Mouse (Mus musculus) spleen, adult 2 months (tissue): ENCODE results near the gene Tmie. TPM values are rescaled to one million over a fixed set of nuclear protein-coding genes. Genes with fewer than 3 reads are reported as not detected.
A peak's percentile ranks its signal among the peaks of the same experiment; 100 is the strongest.

Source experiments
- DNase-seq, 2 experiments: peaks; one replicate each; pipeline versions ENCODE4 v3.0.0 to v3.0.0-alpha.2; 2012 to 2021; ENCODE audit warnings: low spot score in 2 of 2, low read depth in 1 of 2
- H3K27ac ChIP-seq: fragments of 200-500 bp; 2 replicates; pipeline ENCODE4 v1.5.1; 2012; ENCODE audit warnings: low read length, inconsistent platforms; ENCODE audit not compliant: insufficient read depth
- H3K27me3 ChIP-seq: fragments of 200-500 bp; 2 replicates; pipeline ENCODE4 v1.6.1; 2012; ENCODE audit warnings: mild to moderate bottlenecking, moderate library complexity, low read length, inconsistent platforms; ENCODE audit not compliant: control insufficient read depth, insufficient read depth
- H3K36me3 ChIP-seq: fragments of 200-500 bp; 2 replicates; pipeline ENCODE4 v1.6.1; 2012; ENCODE audit warnings: mild to moderate bottlenecking, low read length, inconsistent platforms; ENCODE audit not compliant: control insufficient read depth, insufficient read depth
- H3K4me1 ChIP-seq: fragments of 200-500 bp; 2 replicates; pipeline ENCODE4 v1.6.1; 2011; ENCODE audit warnings: inconsistent platforms; ENCODE audit not compliant: control insufficient read depth, insufficient read depth, insufficient read length
- H3K4me3 ChIP-seq: fragments of 200-500 bp; 2 replicates; pipeline ENCODE4 v1.5.1; 2011; ENCODE audit warnings: mild to moderate bottlenecking, inconsistent platforms; ENCODE audit not compliant: insufficient read depth, insufficient read length; ENCODE audit errors: extremely low read depth
- CTCF ChIP-seq: fragments of 200-500 bp; IDR thresholded peaks from 2 replicates; pipeline ENCODE4 v1.5.1; 2011; ENCODE audit warnings: mild to moderate bottlenecking, inconsistent platforms; ENCODE audit not compliant: insufficient read depth, insufficient read length, insufficient replicate concordance; ENCODE audit errors: extremely low read depth
- POLR2A ChIP-seq: fragments of 200-500 bp; IDR thresholded peaks from 2 replicates; pipeline ENCODE4 v1.6.1; 2011; ENCODE audit warnings: low read depth, low read length, inconsistent platforms
- WGBS: fragments of 180-500 bp; shearing (Covaris S2); methylation state at CpG from one replicate; pipeline ENCODE4 v1.1.7; 2018; 5-methylcytosine and 5-hydroxymethylcytosine counted together
- polyA plus RNA-seq: library from polyadenylated mRNA; depleted of rRNA; stranded (reverse); fragments of >200 nt; gene quantifications from 2 replicates; pipeline ENCODE4 v1.2.3, GENCODE M21; 2012

Gene Tmie
- polyA plus RNA-seq, 1 experiment: 3.0 TPM

DNA sequence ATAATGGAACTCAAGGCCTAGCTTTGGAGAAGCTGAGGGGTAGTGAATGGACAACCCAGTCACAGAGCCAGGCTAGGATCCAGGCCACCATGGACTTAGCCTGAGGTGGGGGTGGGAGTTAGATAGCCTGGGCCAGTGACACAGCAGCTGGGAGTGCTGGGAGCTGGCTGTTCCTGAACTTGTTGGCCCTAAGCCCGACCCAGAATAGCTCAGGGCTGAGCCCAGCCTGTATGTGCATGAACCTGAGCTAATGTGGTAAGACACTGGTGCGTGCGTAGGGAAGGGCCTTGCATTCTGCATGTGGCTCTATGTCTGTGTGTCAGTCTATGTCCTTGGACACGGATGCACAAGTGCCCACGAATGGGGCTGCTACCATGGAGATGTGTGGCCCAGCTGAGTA, 2.0 kb downstream of the Tmie start:
- TF ChIP-seq CTCF: no peak
- TF ChIP-seq POLR2A: no peak
- WGBS: 77% methylated on average over 5 of the region's 5 CpGs
- Histone ChIP-seq H3K36me3 (no peaks in the 10 kb centered on the region), H3K27me3 (no peaks in the 10 kb centered on the region; the same call in 1 of the 2 replicates), H3K4me3 (no peak overlapping the region), H3K4me1 (no peaks in the 10 kb centered on the region; the same call in 1 of the 2 replicates), H3K27ac (0 out of 2 replicates have a peak overlapping the region, but pooled peaks have one; percentile 5)
- no peak for DNase-seq

DNA sequence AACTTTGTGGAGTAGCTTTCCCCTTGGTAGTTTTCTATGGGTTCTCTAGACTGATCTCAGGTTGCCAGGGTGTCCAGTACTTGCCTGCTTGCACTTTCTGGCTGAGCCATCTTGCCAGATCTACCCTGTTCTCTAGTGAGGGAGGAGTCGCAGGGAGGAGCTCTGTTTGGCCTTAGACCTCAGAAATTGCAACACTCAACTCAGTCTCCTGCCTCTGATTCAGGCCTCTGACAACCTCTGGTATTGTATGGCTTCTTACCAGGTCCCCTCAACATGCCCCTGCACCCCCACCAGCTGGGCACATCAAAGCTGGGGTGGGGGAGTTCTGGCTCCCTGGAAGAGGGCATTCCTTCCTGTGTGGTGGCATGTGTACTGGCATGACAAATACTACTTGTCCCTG, 2.6 kb downstream of the Tmie start:
- Histone ChIP-seq H3K27me3 (no peaks in the 10 kb centered on the region; the same call in 1 of the 2 replicates), H3K4me3 (no peak overlapping the region), H3K36me3 (no peaks in the 10 kb centered on the region), H3K27ac (peak overlapping the region; percentile 5; the same call in 1 of the 2 replicates), H3K4me1 (no peaks in the 10 kb centered on the region; the same call in 1 of the 2 replicates)
- no peak for DNase-seq
- TF ChIP-seq POLR2A (no peak), CTCF (no peak)
- WGBS: 61% methylated on average over 1 of the region's 1 CpGs

DNA sequence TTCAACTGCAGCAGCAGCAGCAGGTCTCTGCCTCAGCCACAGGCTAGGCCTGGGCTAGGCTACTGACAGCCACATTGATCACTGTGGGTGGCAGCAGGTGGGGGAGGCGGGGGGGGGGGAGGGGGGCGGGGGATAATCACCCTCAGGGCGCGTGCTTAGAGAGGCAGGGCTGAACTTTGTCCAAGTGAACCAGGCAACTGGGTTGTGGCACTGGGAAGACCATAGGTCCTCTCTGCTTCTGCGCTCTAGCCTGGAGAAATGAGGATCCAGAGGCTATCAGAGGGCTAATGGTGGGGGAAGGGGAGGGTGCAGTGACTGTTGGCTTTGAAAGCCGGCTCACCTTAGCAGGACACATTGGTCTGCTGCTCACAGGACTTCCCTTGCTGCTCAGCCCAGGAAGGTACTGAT, 4.6 kb downstream of the Tmie start:
- H3K27ac ChIP-seq: no peak overlapping the region
- H3K27me3 ChIP-seq: no peaks in the 10 kb centered on the region; the same call in 1 of the 2 replicates
- no peaks in the 10 kb centered on the region; the same call in 1 of the 2 replicates for H3K4me1 ChIP-seq
- TF ChIP-seq POLR2A (no peak), CTCF (no peak)
- no peaks in the 10 kb centered on the region for H3K36me3 ChIP-seq
- WGBS: 78% methylated on average over 6 of the region's 6 CpGs
- DNase-seq: no peak
- no peak overlapping the region for H3K4me3 ChIP-seq

GRCm38 (mm10) chr9:110874660-110875191, 5.2 kb downstream of the Tmie start:
- Histone ChIP-seq H3K4me3 (no peak overlapping the region), H3K4me1 (no peaks in the 10 kb centered on the region; the same call in 1 of the 2 replicates), H3K36me3 (no peaks in the 10 kb centered on the region), H3K27me3 (no peaks in the 10 kb centered on the region), H3K27ac (no peak overlapping the region)
- no peak for TF ChIP-seq CTCF
- no peak for TF ChIP-seq POLR2A
- WGBS: 84% methylated on average over 3 of the region's 3 CpGs
- DNase-seq: no peak

- WGBS: 31% methylated on average over 40 of the region's 40 CpGs
- H3K4me3 ChIP-seq: peak overlapping the region; percentile 13; the same call in 1 of the 2 replicates
Observed at GRCm38 (mm10) chr9:110873681-110874659, 5.9 kb downstream of the Tmie start.

GRCm38 (mm10) chr9:110871030-110871429, 8.9 kb downstream of the Tmie start:
- H3K36me3 ChIP-seq: no peaks in the 10 kb centered on the region
- peak; percentile 43; the same call in 1 of the 2 replicates for TF ChIP-seq CTCF
- no peak for TF ChIP-seq POLR2A
- no peaks in the 10 kb centered on the region for H3K27me3 ChIP-seq
- H3K4me1 ChIP-seq: no peaks in the 10 kb centered on the region
- H3K4me3 ChIP-seq: no peak overlapping the region
- DNase-seq: no peak
- H3K27ac ChIP-seq: no peak overlapping the region
- WGBS: 17% methylated on average over 7 of the region's 7 CpGs

More at GRCm38 (mm10) chr9:110873681-110874659, 5.9 kb downstream of the Tmie start:
- TF ChIP-seq CTCF (no peak), POLR2A (no peak)
- no peaks in the 10 kb centered on the region for H3K27me3 ChIP-seq
- H3K4me1 ChIP-seq: no peaks in the 10 kb centered on the region; the same call in 1 of the 2 replicates
- no peaks in the 10 kb centered on the region for H3K36me3 ChIP-seq
- no peak for DNase-seq
- H3K27ac ChIP-seq: no peak overlapping the region
